Mouse (Mus musculus): ENCODE measurements at regions not wholly inside any gene's neighbourhood (a gene's known extent, or its start where the extent isn't known, plus 50 kb on each side); places are given as distances from the start of the nearest gene placed in this dataset.

- TF ChIP-seq CTCF (IDR thresholded peaks at IDR 0.05; ENCODE audit: low read depth) (no peak), EP300 (optimal IDR thresholded peaks at IDR 0.05) (no peak)
Measured at GRCm38 (mm10) chr3:59477441-59478061, 133.4 kb upstream of the Igsf10 start.

Measured in stomach, postnatal 0 days (tissue).